Mouse (Mus musculus) forebrain, embryonic 11.5 days (tissue): ENCODE results near the gene Nacc1. TPM values are rescaled to one million over a fixed set of nuclear protein-coding genes. Genes with fewer than 3 reads are reported as not detected.

ENCODE experiments used
- ATAC-seq: fragments of 200-750 bp; cut with Nextera tagmentation; replicated peaks from 2 replicates; pipeline ENCODE4 v1.8.0; 2017; ENCODE audit warnings: moderate TSS enrichment; ENCODE audit not compliant: low FRiP score
- DNase-seq: peaks from one replicate; pipeline ENCODE4 v3.0.0-alpha.2; 2017; ENCODE audit warnings: low spot score
- H3K27ac ChIP-seq: fragments of 300-500 bp; sonication (generic); 2 replicates; pipeline ENCODE4 v1.5.1; 2014; ENCODE audit warnings: low read depth, low read length
- H3K27me3 ChIP-seq: fragments of 300-500 bp; sonication (generic); 2 replicates; pipeline ENCODE4 v1.6.1; 2014; ENCODE audit warnings: mild to moderate bottlenecking, low read length, mixed read lengths; ENCODE audit not compliant: control insufficient read depth, insufficient read depth
- H3K36me3 ChIP-seq: fragments of 300-500 bp; sonication (generic); 2 replicates; pipeline ENCODE4 v1.6.1; 2014; ENCODE audit warnings: mild to moderate bottlenecking, low read length, moderate library complexity, mixed read lengths; ENCODE audit not compliant: control insufficient read depth, insufficient read depth
- H3K4me1 ChIP-seq: fragments of 300-500 bp; sonication (generic); replicated peaks from 2 replicates; pipeline ENCODE4 v1.6.1; 2014; ENCODE audit warnings: low read length, mixed read lengths; ENCODE audit not compliant: control insufficient read depth, insufficient read depth
- H3K4me2 ChIP-seq: fragments of 300-500 bp; sonication (generic); 2 replicates; pipeline ENCODE4 v1.6.1; 2014; ENCODE audit warnings: low read depth, mild to moderate bottlenecking, low read length, moderate library complexity, mixed read lengths; ENCODE audit not compliant: severe bottlenecking
- H3K4me3 ChIP-seq: fragments of 300-500 bp; sonication (generic); 2 replicates; pipeline ENCODE4 v1.5.1; 2014; ENCODE audit warnings: low read depth, low read length
- H3K9ac ChIP-seq: fragments of 300-500 bp; sonication (generic); 2 replicates; pipeline ENCODE4 v1.6.1; 2014; ENCODE audit warnings: low read length
- H3K9me3 ChIP-seq: fragments of 300-500 bp; sonication (generic); 2 replicates; pipeline ENCODE4 v1.6.1; 2016; ENCODE audit warnings: low read length, mixed read lengths; ENCODE audit not compliant: control insufficient read depth
- WGBS: fragments of 180-500 bp; shearing (Covaris S2); extraction: QIAGEN DNeasy Blood & Tissue Kit; methylation state at CpG from one replicate; pipeline ENCODE4 v1.1.7; 2014; 5-methylcytosine and 5-hydroxymethylcytosine counted together
- polyA plus RNA-seq: library from polyadenylated mRNA; unstranded; fragments of >200 nt; fragmentation: Nextera tagmentation; extraction: Ambion mirVana; gene quantifications from 2 replicates; pipeline ENCODE4 v1.2.1, GENCODE M21; 2014

Nacc1 gene
- polyA plus RNA-seq, 1 experiment from 2014 or later = 34.6 TPM

GRCm38 (mm10) chr8:84711933-84712758, 24.5 kb upstream of the Nacc1 start:
- Histone ChIP-seq H3K4me3 (no peak overlapping the region), H3K4me1 (peaks cover 68% of the 10 kb centered on the region), H3K4me2 (peak overlapping the region; percentile 26; the same call in 1 of the 2 replicates), H3K9ac (peak overlapping the region; percentile 49), H3K27me3 (peaks cover 40% of the 10 kb centered on the region), H3K27ac (peak overlapping the region; percentile 85), H3K9me3 (no peaks in the 10 kb centered on the region), H3K36me3 (no peaks in the 10 kb centered on the region)
- 16% methylated on average over 10 of the region's 11 CpGs for WGBS
- DNase-seq = peak; percentile 91
- peak; percentile 87 for ATAC-seq

DNA sequence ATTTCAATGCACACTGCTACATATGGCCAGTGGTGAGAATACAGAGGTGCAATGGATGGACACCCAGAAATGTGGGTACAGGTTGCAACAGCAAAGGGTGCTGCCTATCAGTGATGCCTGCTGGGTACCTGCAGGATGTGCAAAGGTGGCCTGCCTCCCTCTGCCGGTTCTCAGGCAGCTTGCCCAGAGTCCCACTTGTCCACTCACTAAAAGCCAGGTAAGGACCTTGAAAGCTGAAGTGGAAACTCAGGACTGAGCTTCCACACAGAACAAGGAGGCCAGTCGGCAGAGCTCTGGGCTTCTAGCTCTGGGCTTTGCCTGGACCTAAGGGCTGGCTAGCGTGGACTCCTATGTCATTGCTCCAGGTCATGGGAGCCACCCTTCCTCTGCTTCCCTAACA, 23.6 kb upstream of the Nacc1 start:
- Histone ChIP-seq H3K4me3 (no peak overlapping the region), H3K27me3 (peaks cover 41% of the 10 kb centered on the region), H3K27ac (peak overlapping the region; percentile 85), H3K4me1 (peaks cover 71% of the 10 kb centered on the region), H3K9me3 (no peaks in the 10 kb centered on the region), H3K36me3 (no peaks in the 10 kb centered on the region), H3K9ac (peak overlapping the region; percentile 49), H3K4me2 (peak overlapping the region; percentile 21; the same call in 1 of the 2 replicates)
- DNase-seq (no peak), ATAC-seq (no peak)
- WGBS = 48% methylated on average over 3 of the region's 3 CpGs

DNA sequence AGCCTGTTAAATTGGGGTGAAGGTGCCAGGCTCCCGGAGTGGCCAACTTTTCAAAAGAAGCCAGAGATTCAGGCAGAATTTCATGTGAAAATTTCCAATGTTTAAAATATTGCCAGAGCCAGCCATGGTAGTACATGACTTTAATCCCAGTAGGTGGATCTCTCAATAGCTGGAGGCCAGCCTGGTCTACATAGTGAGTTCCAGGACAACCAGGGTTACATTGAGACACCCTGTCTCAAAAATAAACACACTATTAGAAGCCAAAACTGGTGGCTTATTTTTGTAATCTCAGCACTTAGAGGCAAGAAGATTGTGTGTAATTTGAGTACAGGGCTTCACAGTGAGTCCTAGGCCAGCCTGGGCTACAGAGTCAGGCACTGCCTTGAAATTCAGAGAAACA, 22.3 kb upstream of the Nacc1 start:
- Histone ChIP-seq H3K4me3 (no peak overlapping the region), H3K36me3 (no peaks in the 10 kb centered on the region), H3K4me2 (no peak overlapping the region), H3K27ac (0 out of 2 replicates have a peak overlapping the region, but pooled peaks have one; percentile 21), H3K4me1 (peaks cover 70% of the 10 kb centered on the region), H3K9me3 (no peaks in the 10 kb centered on the region), H3K27me3 (peaks cover 46% of the 10 kb centered on the region), H3K9ac (no peak overlapping the region)
- ATAC-seq (no peak), DNase-seq (no peak)
- 97% methylated on average over 1 of the region's 1 CpGs for WGBS

GRCm38 (mm10) chr8:84708774-84709475, 21.3 kb upstream of the Nacc1 start:
- H3K27me3 ChIP-seq = peaks cover 49% of the 10 kb centered on the region
- 8% methylated on average over 12 of the region's 12 CpGs for WGBS
- no peak overlapping the region for H3K4me3 ChIP-seq
- peaks cover 60% of the 10 kb centered on the region for H3K4me1 ChIP-seq
- H3K27ac ChIP-seq = no peak overlapping the region
- H3K9me3 ChIP-seq = no peaks in the 10 kb centered on the region
- ATAC-seq = peak; percentile 57
- H3K36me3 ChIP-seq = no peaks in the 10 kb centered on the region
- DNase-seq = peak; percentile 96
- no peak overlapping the region for H3K4me2 ChIP-seq
- peak overlapping the region; percentile 21; the same call in 1 of the 2 replicates for H3K9ac ChIP-seq

- H3K36me3 ChIP-seq = no peaks in the 10 kb centered on the region
- ATAC-seq (no peak), DNase-seq (peak; percentile 66)
- H3K4me2 ChIP-seq = peak overlapping the region; percentile 22
- H3K27me3 ChIP-seq = peaks cover 55% of the 10 kb centered on the region
- 0 out of 2 replicates have a peak overlapping the region, but pooled peaks have one; percentile 9 for H3K27ac ChIP-seq
- H3K4me3 ChIP-seq = no peak overlapping the region
- no peaks in the 10 kb centered on the region for H3K9me3 ChIP-seq
- 2% methylated on average over 15 of the region's 15 CpGs for WGBS
- H3K9ac ChIP-seq = peak overlapping the region; percentile 43; the same call in 1 of the 2 replicates
- H3K4me1 ChIP-seq = peaks cover 53% of the 10 kb centered on the region
Observed at GRCm38 (mm10) chr8:84708071-84708541, 20.4 kb upstream of the Nacc1 start.

GRCm38 (mm10) chr8:84707267-84707883, 19.7 kb upstream of the Nacc1 start:
- H3K27ac ChIP-seq = peak overlapping the region; percentile 53

GRCm38 (mm10) chr8:84706610-84707266, 19.1 kb upstream of the Nacc1 start:
- no peaks in the 10 kb centered on the region for H3K36me3 ChIP-seq
- WGBS = under 1% methylated on average over 45 of the region's 45 CpGs
- peak overlapping the region; percentile 19 for H3K4me2 ChIP-seq
- no peak for ATAC-seq
- peak overlapping the region; percentile 22 for H3K4me3 ChIP-seq
- H3K4me1 ChIP-seq = peaks cover 47% of the 10 kb centered on the region
- H3K9ac ChIP-seq = peak overlapping the region; percentile 43
- H3K27ac ChIP-seq = no peak overlapping the region
- no peaks in the 10 kb centered on the region for H3K9me3 ChIP-seq
- H3K27me3 ChIP-seq = peaks cover 69% of the 10 kb centered on the region
- DNase-seq = peak; percentile 76

More at GRCm38 (mm10) chr8:84707267-84707883, 19.7 kb upstream of the Nacc1 start:
- ATAC-seq = no peak
- H3K36me3 ChIP-seq = no peaks in the 10 kb centered on the region
- H3K4me3 ChIP-seq = peak overlapping the region; percentile 22
- WGBS = 1% methylated on average over 22 of the region's 22 CpGs
- peak overlapping the region; percentile 43 for H3K9ac ChIP-seq
- peak overlapping the region; percentile 19 for H3K4me2 ChIP-seq
- DNase-seq = peak; percentile 80
- H3K9me3 ChIP-seq = no peaks in the 10 kb centered on the region
- peaks cover 63% of the 10 kb centered on the region for H3K27me3 ChIP-seq
- H3K4me1 ChIP-seq = peaks cover 50% of the 10 kb centered on the region

- H3K4me2 ChIP-seq = peak overlapping the region; percentile 24; the same call in 1 of the 2 replicates
- 3% methylated on average over 12 of the region's 12 CpGs for WGBS
- peaks cover 73% of the 10 kb centered on the region for H3K27me3 ChIP-seq
- H3K9ac ChIP-seq = peak overlapping the region; percentile 35
- no peak overlapping the region for H3K27ac ChIP-seq
- no peaks in the 10 kb centered on the region for H3K36me3 ChIP-seq
- ATAC-seq = no peak
- peaks cover 40% of the 10 kb centered on the region for H3K4me1 ChIP-seq
- no peaks in the 10 kb centered on the region for H3K9me3 ChIP-seq
- peak overlapping the region; percentile 12 for H3K4me3 ChIP-seq
- no peak for DNase-seq
Observed at GRCm38 (mm10) chr8:84705960-84706359, 18.3 kb upstream of the Nacc1 start.
